Comparison of ENCODE assay signal across 50 mouse cellular contexts in genomic region chr14:44002169-44002568, GRCm38 (mm10). TPM values are rescaled to one million over a fixed set of nuclear protein-coding genes. Genes with fewer than 3 reads are reported as not detected.
"Had no signal": no experiment of that assay in that cellular context is flagged by ENCODE, and none has a peak within 500 bp of the region (broad histone marks: within the 10 kb centered on the region; RNA-seq: fewer than 3 reads in every experiment).

Gene Ang6, minus strand, starts transcription at chr14:44002269.

- H3K9ac ChIP-seq: heart, embryonic 12.5 days; heart, embryonic 13.5 days; heart, embryonic 15.5 days; hindbrain, embryonic 12.5 days; hindbrain, embryonic 13.5 days; hindbrain, embryonic 14.5 days; hindbrain, embryonic 15.5 days; intestine, embryonic 15.5 days; kidney, embryonic 15.5 days had no signal

- ATAC-seq: hindbrain, embryonic 16.5 days; hindbrain, postnatal 0 days; inflammation-experienced regulatory T-cells, adult 6 months; intestine, embryonic 15.5 days; intestine, embryonic 16.5 days; intestine, postnatal 0 days had no signal

- H3K4me3 ChIP-seq: heart, embryonic 10.5 days; heart, embryonic 12.5 days; heart, embryonic 13.5 days; heart, embryonic 15.5 days; hindbrain, embryonic 10.5 days; hindbrain, embryonic 12.5 days; hindbrain, embryonic 13.5 days; hindbrain, embryonic 15.5 days; intestine, embryonic 15.5 days; kidney, embryonic 15.5 days; layer of hippocampus, adult 2 months had no signal

- H3K27me3 ChIP-seq: heart, embryonic 12.5 days; heart, embryonic 13.5 days; heart, embryonic 15.5 days; hindbrain, embryonic 12.5 days; hindbrain, embryonic 13.5 days; hindbrain, embryonic 15.5 days; intestine, embryonic 15.5 days; kidney, embryonic 15.5 days had no signal

- H3K36me3 ChIP-seq: heart, embryonic 10.5 days; heart, embryonic 12.5 days; heart, embryonic 13.5 days; heart, embryonic 15.5 days; hindbrain, embryonic 10.5 days; hindbrain, embryonic 12.5 days; hindbrain, embryonic 13.5 days; hindbrain, embryonic 15.5 days; intestine, embryonic 15.5 days; kidney, embryonic 15.5 days had no signal

- H3K4me1 ChIP-seq: heart, embryonic 10.5 days; heart, embryonic 12.5 days; heart, embryonic 13.5 days; heart, embryonic 15.5 days; hindbrain, embryonic 10.5 days; hindbrain, embryonic 12.5 days; hindbrain, embryonic 13.5 days; hindbrain, embryonic 15.5 days; intestine, embryonic 15.5 days; kidney, embryonic 15.5 days had no signal

- H3K4me2 ChIP-seq: heart, embryonic 11.5 days; heart, embryonic 12.5 days; heart, embryonic 13.5 days; heart, embryonic 15.5 days; hindbrain, embryonic 12.5 days; hindbrain, embryonic 13.5 days; hindbrain, embryonic 14.5 days; hindbrain, embryonic 15.5 days; intestine, embryonic 15.5 days; kidney, embryonic 15.5 days had no signal

- H3K27ac ChIP-seq: heart, embryonic 10.5 days; heart, embryonic 13.5 days; heart, embryonic 15.5 days; hindbrain, embryonic 10.5 days; hindbrain, embryonic 12.5 days; hindbrain, embryonic 13.5 days; hindbrain, embryonic 14.5 days; hindbrain, embryonic 15.5 days; hindbrain, postnatal 0 days; intestine, embryonic 15.5 days; kidney, embryonic 15.5 days; kidney, postnatal 0 days; layer of hippocampus, adult 2 months had no signal

- H3K9me3 ChIP-seq: heart, embryonic 10.5 days; heart, embryonic 12.5 days; heart, embryonic 13.5 days; heart, embryonic 15.5 days; hindbrain, embryonic 10.5 days; hindbrain, embryonic 12.5 days; hindbrain, embryonic 13.5 days; hindbrain, embryonic 15.5 days; intestine, embryonic 15.5 days; kidney, embryonic 15.5 days had no signal

- DNase-seq: heart, postnatal 10 days; heart, postnatal 14 days; heart, postnatal 36 days; heart, postnatal 4 days; kidney, adult 11 months; kidney, adult 18-20 months; kidney, adult 2 months; kidney, adult 8-10 months; kidney, adult 9 months; kidney, postnatal 10 days; kidney, postnatal 14 days; kidney, postnatal 25 days; kidney, postnatal 36 days; kidney, postnatal 4 days; layer of hippocampus, adult 9-11 months; layer of hippocampus, postnatal 36 days had no signal

RNA-seq across cellular contexts. Expression of gene Ang6, which starts in this region (rescaled TPM):
- total RNA-seq: heart, postnatal 10 days; heart, postnatal 14 days; heart, postnatal 25 days; heart, postnatal 36 days; heart, postnatal 4 days; hematopoietic stem cell, adult 5-6 weeks; hindbrain, postnatal 0 days; layer of hippocampus, adult 18-20 months; layer of hippocampus, adult 2 months; layer of hippocampus, adult 8-10 months; layer of hippocampus, postnatal 10 days; layer of hippocampus, postnatal 14 days; layer of hippocampus, postnatal 25 days; layer of hippocampus, postnatal 36 days had no signal
- polyA plus RNA-seq: heart, embryonic 10.5 days; heart, embryonic 11.5 days; heart, embryonic 12.5 days; heart, embryonic 13.5 days; heart, embryonic 14.5 days; heart, embryonic 15.5 days; heart, embryonic 16.5 days; heart, postnatal 0 days; hindbrain, embryonic 10.5 days; hindbrain, embryonic 11.5 days; hindbrain, embryonic 12.5 days; hindbrain, embryonic 13.5 days; hindbrain, embryonic 14.5 days; hindbrain, embryonic 15.5 days; hindbrain, embryonic 16.5 days; hindbrain, postnatal 0 days; inflammation-experienced regulatory T-cells, adult 6 months; intestine, embryonic 14.5 days; intestine, embryonic 15.5 days; intestine, embryonic 16.5 days; intestine, postnatal 0 days; kidney, adult 2 months; kidney, embryonic 14.5 days; kidney, embryonic 15.5 days; kidney, embryonic 16.5 days; kidney, postnatal 0 days; large intestine, adult 2 months had no signal
